Mouse (Mus musculus) thymus, postnatal 0 days (tissue): ENCODE measurements at regions not wholly inside any gene's neighbourhood (a gene's known extent, or its start where the extent isn't known, plus 50 kb on each side); places are given as distances from the start of the nearest gene placed in this dataset.

Experiments used
- DNase-seq: peaks from one replicate; pipeline ENCODE4 v3.0.0-alpha.2; 2015; ENCODE audit warnings: low spot score

DNA sequence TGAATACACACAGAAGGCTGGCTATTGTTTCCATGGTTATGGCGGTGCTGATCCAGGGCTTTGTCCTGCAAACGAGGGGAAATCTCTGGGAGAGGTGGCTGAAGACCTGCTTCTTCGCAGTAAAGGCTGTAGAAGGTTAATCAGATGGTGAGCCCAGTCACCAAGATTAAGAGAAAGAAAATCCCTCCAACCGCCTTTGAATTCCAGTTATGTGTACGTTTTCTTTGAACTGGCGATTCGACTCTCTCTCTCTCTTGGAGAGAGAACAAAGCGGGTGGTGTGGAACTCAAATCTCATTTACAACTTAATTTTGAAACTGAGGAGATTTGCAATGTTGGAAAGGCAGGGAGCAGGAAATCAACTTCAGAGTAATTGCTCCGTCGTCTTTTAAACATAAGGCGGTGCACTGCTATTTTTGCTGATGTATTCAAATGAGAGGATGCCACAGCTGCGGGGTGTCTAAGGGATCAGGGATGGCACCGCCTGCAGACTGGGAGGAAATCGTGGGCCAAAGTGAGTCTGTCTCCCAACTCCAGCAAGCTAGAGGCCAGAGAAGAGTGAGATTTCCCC lies 232.7 kb downstream of the Mycn start:
- DNase-seq: no peak

DNA sequence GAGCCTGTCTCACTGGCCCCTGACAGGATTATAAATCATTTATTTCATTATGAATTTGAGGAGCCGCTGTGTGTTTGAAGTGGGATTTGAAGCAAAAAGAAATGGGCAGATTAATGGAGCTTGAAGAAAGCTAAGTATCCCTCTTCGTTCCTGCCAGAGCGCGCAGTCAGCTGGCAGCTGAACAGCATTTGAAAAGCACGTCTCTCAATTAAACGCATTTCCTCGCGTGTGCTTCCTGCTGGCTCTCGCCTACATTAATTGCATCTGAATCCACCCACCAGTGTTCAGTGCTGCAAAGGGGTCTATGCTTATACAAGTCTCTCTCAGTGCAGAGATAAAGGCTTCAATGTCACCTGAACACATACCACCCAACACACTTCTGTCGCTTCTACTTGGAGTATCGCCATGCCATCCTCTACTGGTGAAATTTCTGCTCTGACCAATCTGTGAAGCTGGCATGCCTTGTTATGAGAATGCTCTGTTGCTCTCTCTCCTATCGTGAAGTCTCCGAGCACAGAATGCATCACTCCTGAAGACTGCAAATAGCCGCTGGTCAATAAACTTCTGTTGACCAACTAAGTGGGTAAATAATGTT lies 235.3 kb downstream of the Mycn start:
- no peak for DNase-seq

DNA sequence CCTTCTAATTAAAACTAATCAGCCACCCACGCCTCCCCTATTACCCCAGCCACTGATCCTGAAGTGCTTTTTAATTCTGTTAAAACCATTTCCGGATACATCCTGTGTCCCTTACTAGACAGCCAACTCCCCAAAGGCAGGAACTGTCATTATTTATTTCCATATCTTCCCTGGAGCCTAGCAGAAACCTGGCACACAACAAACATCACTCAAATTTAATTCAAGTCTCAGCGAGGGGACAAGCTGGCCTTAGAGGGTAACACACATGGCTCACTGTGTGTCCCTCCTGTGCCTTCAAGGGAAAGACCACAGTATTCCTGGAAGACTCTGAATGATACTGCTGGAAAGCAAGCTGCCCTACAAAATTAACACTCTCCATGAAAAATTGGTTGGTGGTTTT lies 240.0 kb downstream of the Mycn start:
- DNase-seq: no peak

DNA sequence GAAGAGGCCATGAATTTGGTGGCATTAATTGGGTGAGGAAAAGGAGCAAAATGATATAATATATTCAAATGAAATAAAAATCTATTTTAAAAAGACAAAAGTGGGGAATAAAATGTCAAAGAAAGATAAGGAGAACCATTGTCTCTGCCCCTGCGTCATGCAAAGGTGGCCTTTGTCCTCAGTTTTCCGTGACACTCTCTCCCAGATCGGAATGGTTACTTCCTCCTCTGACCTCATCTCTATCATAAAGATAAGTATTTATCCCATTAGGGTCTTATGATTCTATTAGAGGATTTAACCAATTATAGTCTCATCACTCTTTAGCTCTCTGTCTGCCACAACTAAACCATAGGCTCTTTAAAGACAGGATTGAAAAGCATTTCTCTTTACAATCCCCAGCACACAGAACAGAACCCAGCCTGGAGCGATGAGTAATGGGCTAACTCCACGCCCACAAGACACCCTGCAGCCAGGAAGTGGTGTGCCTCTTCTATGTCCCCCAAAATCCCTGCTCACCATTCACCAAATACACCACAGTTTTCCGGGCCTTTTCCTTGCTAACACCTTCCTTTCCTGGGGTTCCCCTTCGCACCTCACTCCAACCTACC lies 240.6 kb downstream of the Mycn start:
- no peak for DNase-seq

DNA sequence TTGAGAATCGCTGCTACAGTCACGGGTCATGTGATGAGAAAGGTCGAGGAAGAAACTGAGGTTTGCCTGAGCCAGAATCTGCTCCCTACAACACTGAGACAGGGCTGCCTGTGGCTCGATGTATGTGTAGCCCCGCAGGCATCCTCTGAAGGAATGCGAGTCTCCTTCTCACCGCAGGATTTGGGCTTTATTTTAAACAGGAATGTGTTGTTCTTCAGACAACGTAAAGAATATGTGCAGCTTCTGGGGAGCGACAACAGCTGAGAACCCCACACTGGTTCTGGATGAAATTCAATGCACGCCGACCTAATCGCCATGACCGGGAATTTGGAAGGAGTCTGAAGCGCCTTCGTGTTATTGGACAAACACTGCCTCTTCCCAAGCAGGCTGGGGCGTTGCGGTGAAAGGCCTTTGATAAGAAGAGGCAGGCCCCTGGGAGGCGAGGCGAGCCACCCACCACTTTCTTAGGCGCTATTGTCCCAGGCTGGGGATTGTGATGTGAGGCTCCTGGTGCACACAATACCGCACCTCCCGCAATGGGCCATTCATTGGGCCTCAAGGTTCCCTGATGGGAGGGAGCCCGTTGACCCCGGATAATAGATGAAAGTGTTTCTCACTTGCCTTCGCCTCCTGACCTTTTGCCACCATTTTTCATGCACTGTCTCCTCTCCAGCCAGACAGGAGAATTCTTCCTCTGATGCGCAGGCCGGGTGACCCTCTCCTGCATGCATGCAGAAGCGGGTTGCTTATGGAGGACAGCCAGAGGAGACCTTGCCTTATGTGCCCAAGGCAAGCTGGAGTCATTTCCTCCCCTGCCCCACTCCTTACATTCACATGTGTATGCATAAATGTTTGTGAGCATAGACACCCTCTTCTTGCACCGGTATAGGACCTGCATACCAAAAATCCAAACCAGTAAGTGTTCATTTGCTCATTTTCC lies 247.6 kb downstream of the Mycn start:
- no peak for DNase-seq

DNA sequence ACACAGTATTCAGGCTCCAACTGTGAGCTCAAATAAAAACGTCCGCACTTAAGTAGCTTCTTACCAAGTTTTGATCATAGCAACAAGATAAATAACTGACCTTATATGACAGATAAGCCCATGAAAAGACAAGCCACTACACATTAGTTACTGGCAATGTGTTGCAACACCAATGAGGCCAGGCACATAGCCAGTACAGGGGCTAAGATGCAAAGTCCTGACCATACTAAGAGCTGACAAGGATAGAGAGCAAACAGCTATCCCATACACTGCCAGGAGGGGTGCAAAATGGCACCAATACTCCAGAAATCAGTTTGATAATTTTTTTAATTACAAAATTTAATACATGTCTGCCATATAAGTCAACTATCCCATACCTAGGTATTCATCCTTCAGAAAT lies 254.3 kb downstream of the Mycn start:
- no peak for DNase-seq

DNA sequence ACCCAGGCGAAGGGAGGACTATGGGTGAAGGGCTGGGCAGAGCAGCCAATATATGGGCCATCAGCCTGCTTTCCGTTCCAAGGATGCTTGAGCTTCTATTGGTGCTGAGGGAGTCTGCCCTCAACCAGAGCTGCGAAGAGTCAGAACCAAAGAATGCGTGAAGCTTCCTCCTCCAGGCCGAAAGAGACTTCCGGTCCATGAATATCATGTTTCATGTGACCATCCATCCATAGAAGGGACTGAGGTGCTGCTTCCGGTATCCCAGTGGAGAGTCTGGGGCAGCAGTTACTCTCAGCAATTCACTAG lies 256.5 kb downstream of the Mycn start:
- no peak for DNase-seq

DNA sequence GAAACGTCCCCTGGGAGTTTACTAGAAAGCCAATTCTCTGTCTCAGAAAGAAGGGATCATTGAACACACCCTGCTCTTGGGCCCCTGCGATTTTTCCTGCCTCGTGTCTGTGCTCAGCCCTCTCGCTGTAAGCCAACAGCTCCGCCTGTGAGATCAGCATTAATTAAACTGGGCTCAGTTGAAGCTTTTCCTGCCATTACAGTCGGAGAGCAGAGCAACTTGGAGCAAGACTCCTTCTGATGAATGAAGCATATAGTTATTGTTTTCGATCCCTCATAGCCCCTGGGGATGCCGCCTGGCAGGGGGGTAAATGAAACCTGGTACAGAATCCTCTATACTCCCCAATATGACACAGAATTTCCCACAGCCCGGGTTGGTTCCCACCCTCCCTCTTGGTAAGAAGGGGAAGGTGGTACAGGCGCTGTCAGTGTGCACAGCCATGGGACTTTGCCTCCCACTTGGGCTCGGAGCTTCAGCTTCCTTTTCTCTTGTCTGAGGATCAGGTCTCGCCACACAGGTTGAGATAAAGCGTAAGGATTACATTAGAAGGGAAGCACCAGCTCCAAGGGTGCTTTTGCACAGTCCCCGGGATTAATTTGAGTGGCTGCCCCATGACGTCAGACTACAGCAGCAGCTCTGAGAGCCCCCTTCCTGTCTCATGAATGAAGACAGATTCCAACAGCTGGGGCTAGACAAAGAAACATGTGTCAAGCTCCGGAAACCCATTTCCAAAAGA lies 257.1 kb downstream of the Mycn start:
- DNase-seq: no peak

DNA sequence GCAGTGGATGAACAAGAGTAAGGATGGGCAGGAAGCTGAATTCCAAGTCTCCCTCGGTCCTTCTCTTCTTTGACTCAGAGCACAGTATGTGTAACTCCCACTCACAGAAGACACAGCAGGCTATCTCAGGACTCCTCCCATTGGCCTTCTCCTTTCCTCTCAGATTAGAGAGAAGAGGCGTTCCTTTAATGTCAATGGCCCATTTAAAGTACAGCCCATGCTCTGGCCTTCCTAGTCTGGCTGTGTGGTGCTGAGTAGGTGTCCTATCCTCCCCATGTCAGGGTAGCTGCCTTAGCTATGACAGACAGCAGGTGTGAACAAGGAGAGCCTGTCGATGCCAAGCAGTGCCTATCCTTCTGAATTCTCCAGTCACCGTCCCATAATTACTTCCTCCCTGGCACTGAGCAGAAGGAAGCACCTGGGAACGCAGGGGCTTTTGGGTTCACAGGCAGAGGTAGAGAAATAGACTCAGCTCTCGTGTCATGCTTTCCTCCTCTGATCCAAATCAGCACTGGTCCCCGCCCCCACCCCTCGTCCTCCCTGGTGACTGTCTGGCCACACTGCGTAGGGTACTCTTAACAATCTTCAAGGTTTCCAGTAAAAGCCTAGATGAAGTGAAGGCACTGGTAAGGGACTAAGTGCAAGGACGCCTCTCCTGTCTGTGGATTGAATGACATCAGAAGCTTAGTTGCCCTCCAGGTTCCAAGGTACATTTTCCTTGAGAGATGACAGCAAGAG lies 257.8 kb downstream of the Mycn start:
- no peak for DNase-seq

DNA sequence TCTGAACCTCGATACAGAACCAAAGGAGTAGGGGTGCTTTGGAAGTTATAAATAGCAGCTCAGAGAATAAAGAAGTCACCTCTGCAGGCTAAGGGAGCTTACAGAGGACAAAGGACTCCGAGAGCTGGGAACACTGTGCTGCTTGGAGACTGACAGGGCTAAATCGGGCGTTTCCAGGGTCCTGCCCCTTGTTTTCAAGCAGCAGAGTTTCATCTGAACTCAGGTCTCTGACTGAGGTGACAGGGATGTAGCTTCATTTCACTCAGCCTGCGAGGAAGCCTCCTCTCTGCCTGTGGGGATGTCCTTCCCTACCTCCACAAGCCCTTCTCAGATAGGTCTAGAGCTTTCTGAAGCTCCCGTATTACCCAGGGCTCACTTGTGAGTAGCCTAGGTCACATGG lies 260.6 kb downstream of the Mycn start:
- DNase-seq: no peak

DNA sequence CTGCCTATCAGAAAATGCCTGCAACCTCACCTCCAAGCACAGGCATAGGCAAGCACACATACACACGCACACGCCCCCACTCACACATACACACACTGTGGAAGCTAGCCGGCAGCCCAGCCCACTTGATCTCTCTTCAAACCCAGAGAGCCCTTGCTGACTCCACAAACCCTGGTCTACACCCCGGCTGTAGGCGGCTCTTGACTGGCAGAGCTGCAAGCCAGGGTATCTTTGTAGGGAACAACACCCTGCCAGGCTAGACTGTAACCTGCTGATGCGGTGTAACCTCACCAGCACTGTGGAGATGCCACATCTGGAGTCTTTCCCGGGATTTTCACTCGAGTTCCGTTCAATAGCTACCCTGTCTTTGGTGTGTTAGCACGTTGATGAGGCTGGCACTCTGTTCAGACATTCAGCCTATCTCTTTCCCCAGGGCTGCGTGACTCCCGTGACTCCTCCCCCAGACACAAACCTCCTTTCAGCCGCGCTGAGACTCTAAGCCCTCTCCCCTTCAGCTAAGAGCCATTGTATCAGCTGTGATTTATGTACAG lies 261.3 kb downstream of the Mycn start:
- DNase-seq: no peak

DNA sequence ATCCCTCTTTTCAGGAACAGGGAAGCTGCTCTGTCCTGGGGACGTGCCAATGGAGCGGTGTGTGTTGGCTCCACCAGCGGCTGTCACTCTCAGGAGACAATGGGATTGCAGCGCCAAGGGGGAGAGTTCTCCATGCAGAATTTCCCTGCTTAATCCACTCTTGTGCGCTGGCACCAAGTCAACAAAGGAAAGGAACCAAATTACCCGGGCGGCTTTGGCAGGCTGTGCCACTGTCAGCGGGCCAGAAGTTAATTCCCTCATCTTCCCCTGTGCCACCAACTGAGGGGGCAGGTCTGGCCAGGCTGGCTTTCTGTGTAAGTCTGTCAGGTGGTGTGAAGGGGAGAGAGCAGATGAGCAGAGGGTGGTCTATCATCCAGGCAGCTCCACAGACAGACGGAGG lies 265.0 kb downstream of the Mycn start:
- DNase-seq: no peak

DNA sequence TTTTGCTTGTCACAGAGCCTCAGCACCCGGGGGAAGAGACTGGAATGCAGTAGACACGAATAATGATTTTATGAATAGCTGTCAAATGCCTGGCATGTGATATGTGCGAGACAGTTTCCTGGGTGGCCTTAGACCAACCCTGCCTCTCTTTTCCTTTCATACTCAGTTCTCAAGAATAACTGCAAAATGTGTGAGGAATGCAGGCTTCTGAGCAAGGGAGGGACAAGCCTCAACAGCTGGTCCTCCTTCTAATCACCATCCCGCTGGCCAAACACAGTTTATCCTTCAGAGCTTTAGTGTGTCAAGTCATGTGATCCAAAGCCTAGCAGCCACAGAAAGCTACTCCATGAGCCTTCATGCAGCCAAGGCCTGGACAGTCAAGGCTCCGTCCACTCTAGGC lies 271.8 kb downstream of the Mycn start:
- no peak for DNase-seq

DNA sequence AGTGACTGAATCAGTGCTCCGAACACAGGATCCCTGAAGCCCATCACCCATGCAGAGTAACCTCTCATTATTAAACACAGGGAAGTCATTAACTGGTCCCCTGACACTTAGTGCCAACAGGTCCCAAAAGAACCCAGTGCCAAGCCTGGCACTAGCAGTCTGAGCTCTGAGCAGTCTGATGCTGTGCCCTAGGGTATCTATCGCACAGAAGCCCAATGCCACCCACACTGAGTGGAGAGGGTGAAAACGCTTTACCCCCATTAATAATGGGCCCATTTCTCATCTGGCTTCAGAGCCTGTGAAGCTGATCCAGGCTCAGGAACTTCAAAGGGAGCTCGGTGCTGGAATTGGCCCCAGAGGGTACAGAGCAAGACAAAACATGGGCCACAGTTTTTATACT lies 272.8 kb downstream of the Mycn start:
- no peak for DNase-seq

DNA sequence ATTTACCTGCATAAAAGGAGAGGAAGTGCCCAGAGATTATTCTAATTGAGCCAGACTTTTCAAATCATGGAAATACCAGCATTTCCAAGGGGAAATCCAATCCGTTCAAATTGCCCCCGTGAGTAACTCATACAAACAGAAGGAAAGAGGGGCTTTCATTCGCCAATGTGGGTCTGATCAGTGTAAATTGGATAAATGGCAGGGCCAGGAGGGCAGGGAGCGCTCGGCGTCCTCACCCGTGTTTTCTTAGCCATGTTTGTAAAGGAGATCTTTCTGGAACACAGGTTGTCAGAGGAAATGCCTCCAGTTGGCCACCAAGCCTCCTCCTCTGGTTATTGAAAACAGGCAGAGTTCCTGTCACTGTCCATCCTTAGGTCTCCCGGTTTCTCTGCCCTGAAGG lies 286.1 kb downstream of the Mycn start:
- DNase-seq: no peak

DNA sequence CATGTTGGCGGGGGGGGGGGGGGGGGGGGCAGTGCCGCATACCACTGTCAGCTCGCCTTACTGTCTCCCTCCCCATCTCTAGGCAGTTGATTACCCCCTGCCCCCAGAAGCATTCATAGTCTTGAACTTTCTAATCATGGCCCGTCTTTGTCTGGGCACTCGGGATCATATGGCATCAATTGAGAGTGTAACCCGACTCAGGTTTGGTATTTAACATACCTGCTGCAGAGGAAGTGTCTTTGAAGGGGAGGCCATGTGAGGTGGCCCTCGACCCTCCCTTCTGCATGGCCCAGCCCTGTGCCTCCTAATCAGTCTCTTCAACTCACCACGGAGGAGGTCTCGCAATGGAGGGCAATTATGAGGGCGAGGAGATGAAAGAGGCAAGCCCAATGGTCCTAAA lies 286.5 kb downstream of the Mycn start:
- no peak for DNase-seq

DNA sequence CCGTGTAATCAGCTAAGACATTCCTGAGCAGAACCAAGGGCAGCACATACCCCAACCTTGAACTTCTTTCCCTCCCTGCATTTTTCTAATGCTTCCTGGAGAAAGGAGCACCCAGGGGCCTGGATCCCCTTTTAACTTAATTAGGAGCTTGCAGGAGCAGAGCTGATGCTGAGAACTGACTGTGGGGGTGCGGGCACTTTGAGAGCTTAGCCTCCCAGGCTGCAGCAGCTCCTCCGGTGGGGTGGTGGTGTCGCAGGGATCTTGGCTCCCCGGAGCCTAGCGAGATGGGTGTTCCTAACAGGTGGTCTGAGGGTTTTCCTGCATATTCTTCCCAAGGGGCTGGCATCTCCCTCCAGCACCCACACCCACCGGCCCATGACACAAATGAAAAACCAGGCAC lies 289.4 kb downstream of the Mycn start:
- no peak for DNase-seq

DNA sequence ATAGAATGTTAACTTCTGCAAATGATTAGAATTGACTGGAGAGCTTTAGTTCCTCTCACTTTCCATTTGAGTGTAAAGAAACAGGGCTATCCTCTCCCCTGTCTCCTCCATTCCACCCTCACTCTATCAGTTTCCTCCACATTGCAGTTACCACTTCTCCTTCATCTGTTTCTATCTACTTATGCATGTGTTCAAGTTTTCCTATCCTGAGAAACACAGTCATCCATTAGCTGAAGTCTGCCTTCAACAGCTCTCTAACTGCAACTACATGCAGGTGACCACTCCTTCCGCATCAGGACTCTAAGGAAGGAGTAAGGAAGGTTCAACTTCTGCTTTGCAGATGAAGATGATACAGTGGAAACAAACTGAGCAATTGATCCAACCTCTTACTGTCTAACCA lies 291.4 kb downstream of the Mycn start:
- DNase-seq: no peak

DNA sequence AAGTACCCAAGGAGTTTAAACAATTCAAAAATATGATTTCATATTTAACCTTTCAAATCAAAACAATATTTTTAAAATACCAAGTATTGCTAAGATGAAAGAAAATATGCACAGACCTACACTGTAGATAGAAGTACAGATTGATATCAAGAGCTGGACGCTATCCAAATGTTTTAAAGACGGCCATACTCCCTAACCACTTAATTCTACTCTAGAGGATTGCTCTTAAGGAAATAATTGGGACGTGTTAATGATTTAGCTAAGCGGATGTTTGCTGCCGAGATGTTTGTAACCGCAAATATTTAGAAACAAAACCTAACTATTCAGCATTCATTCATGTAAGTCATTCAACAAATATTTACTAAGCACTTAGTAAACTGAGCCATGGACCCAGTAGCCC lies 294.2 kb downstream of the Mycn start:
- DNase-seq: no peak

DNA sequence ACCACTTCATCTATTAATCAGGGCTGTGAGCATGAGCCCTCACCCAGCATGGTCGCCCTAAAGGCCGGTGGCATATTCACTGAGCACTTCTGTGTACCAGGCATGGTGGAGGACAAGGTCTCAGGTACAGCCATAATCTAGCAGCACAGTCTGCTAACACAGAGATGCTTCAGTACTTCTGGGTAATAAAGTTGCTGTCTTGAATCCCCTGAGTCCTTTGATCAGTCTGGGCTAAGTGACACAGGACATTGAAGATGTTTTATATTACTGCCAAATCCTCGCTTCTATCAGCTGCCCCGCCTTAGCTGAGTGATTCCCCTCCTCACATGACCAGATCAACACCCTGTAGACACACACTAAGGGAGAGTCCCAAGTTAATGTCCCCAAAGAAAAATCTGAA lies 296.5 kb downstream of the Mycn start:
- no peak for DNase-seq
